Mouse (Mus musculus): ENCODE results near the gene Grik1.

Grik1 gene

DNA sequence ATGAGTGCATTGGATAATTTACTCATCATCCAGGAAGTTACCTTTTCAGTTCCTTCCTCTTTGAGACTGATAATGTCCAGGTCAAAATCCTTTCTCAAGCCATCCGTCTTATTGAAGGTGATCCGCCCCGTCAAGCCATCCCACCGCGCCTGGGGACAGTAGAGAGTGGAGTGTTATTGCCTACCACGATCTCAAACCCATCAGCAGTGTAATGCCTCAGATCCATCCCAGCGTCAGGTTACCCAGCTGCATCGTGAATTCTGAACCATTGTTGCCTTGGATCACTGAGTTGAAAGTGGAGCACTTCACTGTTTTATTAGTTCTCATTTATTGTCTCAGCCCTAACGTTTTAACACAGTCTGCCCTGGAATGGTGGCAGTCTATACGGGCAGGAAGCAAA, 332.6 kb downstream of the Grik1 start:
- no peak for DNase-seq (ENCODE audit: low spot score)

DNA sequence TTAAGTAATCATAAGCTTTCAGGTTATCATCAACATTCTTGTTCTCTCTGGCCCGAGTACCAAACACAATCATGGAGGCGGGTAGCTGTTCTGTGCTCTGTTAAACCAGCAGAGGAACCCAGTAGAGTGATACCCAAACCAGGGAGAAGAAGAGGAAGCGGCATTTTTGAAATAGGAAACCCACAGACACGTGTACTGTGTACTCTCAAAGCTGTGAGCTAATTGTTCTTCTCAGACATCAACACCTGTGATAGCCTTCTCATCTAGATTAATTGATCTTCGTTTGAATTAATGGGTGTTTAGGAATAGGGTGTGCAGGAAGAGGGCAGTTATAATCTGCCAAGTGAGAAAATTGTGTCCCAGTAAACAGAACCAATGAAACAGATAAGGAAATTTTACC, 333.9 kb downstream of the Grik1 start:
- no peak for DNase-seq (ENCODE audit: low spot score)

DNA sequence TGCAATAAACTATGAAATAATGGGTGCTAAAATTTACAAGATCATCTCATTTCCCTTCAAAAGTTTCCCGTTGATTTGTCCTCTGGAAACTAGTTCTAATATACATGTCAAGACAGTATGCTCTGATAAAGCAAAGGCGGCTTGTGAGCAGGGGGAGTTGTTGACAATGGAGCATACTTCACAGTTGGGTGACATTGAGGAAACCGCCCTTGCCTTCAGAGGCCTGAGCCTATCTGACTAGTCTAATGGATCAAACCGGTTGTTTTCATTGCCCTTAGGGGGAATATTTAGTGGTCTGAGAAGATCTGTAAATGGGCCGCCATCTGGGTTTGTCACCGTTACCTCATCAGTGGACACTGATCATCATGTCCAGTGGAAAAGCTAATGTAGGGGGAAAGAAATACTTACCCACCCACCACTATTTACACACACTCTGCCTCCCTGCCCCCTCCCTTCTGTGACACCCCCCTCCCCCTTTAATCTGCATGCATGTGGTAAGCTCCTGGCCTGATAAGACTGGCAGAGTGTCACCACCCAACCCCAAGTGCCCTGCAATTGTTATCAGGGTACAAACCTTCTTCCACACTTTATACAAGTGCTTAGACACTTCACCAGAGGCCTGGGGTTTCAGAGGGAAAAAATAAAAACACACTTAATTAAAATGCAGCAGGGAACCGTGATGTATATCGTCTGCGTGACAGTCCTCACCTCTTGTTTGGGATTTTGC, 335.2 kb downstream of the Grik1 start:
- no peak for DNase-seq (ENCODE audit: low spot score)

DNA sequence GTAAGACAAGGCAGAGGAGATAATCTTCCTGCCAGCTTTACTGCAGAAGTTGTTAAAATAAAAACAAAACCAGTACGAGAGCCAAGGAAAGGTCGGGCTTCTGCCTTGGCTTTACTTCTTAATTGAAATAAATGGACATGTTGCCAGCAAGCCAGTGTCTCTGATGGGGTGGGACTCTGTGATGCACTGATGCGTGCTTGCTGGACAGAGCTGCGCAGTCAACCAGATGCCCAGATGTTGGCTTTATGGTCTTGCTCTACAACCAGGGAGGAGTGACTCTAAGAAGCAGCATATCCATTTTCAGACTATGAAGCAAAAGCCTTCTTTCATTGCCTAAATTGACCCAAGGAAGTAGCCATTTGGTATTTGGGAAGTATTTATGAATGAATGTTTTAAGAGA, 336.9 kb downstream of the Grik1 start:
- no peak for DNase-seq (ENCODE audit: low spot score)

DNA sequence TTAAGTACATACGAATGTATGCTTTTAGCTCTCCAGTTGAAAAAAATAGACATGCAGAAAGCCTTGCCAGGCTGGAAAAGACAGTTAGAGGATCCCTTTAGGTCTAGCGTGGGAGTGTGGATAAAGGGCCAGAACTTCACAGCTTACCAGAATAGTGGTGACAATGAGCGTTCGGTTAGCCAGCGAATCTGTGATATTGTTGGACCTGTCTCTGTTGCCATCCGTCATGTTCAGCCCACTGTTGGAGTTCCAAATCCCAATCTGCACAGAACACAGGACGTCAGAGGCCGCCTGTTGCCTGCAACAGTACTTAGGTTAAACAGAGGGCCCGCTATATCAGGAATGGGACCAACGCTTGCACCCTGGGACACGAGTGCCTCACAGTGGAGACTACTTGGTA, 340.2 kb downstream of the Grik1 start:
- no peak for DNase-seq (ENCODE audit: low spot score)

DNA sequence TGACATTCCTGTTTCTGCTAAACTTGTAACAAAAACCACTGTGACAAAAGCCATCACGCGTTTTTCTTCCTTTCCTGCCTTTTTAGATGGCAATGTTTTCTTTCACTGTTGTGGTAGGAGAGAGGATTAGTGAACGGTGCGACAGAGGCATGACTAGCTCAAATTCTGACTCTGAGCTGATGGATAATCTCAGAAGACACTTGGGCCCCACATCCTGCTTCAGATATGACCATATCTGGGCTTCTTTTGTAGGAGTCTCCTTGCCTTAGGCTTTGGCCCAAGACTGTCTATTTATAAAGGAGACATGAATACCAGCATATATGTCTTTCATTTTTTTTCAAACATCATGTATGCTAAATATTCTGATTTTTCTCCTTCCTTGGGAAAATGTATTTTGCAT, 341.9 kb downstream of the Grik1 start:
- no peak for DNase-seq (ENCODE audit: low spot score)

DNA sequence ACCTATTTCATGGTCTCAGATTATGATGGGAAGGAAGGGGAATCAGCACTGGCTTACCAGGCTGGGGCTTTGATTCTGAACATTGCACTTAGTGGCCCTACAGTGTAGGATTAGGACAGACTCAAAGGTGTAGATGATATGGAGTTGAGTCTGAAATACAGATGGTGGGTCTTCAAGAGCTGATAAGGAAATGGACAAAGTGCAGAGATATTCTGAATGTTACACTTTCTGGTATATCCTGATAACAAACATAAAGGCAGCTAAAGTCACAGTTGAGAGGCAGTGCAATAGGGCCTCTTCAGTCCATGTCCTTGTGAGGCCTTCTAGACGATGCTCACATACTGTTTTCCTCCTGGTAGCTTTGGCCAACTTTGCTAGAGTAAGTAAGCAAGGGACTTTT, 345.7 kb downstream of the Grik1 start:
- DNase-seq (ENCODE audit: low spot score), result no peak

DNA sequence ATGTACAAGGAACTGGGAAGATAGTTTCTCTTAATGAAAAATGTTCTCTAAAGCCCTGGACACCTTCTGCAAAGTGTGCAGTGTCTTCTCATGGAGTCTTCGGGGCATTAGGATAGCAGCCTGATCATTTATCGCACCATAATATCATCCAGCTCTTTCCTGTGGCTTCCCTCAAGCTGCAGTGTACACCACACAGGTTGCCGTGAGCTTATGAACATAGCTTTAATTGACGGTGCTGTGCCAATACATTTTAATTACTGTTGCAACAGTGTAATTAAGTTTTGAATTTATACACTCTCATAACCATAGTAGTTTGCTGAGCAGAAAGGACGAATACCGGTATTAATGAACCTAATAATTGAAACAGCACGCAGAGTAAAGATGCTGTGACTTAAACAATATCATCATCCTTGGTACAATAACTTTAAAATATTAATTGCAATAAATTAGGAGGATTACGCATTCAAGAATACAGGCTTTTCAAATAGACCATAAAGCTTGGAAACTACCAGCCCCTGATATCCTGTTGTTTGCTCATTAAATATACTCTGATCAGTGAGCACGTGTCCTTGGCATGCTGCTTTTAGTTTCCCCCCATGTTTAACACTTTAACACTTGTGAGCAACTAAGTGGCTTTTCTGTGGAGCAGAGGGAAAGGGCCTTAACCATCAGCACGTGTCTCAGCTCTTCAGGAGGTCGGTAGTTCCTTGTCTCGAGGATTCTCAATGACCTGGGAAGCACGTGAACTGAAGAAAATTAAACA, 347.8 kb downstream of the Grik1 start:
- no peak for DNase-seq (ENCODE audit: low spot score)

DNA sequence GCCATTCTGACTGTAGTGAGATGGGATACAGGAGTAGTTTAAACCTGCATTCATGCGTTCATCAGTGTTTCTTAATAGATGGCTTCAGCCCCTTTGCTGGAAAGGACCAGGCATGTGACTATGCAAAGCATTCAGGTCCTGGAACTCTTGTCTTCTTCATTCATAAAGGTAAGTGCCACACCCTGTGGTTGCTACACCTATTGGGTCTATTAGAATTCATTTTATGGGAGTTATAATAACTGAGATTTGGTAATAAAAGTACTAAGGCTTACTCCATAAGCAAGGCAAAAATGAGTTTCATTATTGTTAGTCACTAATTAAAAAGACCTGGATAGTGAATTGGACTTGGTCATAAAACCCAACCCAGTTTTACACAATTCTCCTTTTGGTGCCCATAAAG, 355.4 kb downstream of the Grik1 start:
- DNase-seq (ENCODE audit: low spot score), result no peak

DNA sequence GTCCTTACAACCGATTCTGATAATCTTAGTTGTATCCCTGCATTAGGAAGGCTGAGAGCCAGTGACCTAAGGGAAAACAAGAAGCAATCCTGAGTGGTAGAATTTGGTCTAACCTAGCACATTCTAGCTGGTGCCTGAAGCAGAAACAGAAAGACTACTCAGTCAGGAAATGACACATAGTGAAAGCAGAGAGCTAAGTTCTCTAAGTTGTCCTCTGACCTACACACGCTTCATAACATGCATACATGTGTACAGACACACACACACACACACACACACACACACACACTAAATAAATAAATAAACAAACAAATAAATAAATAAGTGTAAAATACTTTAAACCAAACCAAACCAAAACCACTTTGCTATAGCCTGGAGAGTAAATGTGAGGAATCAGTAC, 358.7 kb downstream of the Grik1 start:
- no peak for DNase-seq (ENCODE audit: low spot score)

DNA sequence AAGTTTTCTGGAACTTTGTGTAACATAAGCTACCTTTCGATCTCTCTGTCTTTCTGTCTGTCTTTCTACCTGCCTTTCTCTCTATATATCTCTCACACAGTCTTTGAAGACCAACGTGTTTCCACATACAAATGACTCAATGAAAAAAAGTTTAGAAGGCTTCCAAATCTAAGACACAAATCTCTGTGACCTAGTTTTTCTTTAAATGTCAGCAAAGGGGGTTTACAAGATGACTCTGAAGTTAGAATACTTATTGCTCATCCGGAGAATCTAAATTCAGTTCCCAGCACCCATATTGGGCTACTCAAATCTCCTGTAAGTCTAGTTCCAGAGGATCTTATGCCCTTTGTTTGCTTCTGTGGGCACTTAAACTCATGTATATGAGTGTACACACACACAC, 359.5 kb downstream of the Grik1 start:
- no peak for DNase-seq (ENCODE audit: low spot score)

DNA sequence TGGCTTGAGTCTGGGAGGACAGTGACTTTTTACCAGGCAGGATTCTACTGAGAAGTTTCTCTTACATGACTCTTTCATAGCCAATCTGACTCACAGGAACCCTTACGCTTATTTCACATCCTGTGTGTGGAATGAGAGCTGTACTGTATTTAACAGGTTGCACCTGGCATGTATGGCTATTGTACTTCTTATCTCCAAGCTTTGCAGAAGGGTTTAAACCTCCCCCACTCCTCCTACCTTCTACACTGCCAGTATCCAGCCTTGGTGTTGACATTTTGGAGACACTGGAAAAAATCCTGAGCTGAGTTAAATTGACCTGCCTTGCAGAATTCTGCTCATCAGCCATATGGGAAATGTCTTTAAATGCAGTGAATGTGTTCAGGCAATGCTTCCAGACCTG, 361.4 kb downstream of the Grik1 start:
- DNase-seq (ENCODE audit: low spot score), result no peak

DNA sequence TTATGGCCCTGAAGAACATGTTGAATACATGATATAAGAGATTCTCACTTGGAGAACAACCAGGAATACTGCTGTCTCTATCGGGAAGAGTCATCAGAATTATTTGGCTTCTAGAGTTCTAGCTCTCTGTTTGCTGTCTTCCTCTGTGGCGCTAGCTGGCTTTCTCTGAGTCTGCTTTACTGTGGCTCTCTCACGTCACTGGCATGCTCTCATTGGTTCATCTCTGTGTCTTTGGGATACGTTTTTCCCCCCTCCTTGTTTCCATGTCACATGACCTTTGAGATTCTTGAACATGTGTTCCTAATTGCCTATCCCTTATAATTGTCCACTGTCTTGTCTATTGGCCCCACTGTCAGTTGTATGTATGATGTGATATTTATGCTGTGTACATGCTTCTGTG, 372.2 kb downstream of the Grik1 start:
- no peak for DNase-seq (ENCODE audit: low spot score)

DNA sequence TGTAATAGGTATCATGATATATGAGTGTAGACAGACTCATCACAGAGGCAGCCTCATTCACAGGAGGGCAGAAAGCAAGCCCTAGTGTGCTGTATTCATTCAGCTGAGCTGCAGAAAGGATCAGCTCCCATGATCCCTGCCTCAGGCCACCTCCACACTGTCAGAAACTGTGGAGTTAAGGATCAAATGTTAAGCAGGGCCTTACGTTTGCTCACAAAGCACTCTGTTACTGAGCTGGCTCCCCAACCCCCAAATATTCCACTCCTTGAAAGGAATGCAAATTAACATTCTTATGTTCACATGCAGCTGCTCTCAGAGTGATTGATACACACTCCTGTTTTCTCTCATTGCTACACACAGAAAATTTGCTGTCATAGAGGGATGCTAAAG, 372.9 kb downstream of the Grik1 start:
- no peak for DNase-seq (ENCODE audit: low spot score)

DNA sequence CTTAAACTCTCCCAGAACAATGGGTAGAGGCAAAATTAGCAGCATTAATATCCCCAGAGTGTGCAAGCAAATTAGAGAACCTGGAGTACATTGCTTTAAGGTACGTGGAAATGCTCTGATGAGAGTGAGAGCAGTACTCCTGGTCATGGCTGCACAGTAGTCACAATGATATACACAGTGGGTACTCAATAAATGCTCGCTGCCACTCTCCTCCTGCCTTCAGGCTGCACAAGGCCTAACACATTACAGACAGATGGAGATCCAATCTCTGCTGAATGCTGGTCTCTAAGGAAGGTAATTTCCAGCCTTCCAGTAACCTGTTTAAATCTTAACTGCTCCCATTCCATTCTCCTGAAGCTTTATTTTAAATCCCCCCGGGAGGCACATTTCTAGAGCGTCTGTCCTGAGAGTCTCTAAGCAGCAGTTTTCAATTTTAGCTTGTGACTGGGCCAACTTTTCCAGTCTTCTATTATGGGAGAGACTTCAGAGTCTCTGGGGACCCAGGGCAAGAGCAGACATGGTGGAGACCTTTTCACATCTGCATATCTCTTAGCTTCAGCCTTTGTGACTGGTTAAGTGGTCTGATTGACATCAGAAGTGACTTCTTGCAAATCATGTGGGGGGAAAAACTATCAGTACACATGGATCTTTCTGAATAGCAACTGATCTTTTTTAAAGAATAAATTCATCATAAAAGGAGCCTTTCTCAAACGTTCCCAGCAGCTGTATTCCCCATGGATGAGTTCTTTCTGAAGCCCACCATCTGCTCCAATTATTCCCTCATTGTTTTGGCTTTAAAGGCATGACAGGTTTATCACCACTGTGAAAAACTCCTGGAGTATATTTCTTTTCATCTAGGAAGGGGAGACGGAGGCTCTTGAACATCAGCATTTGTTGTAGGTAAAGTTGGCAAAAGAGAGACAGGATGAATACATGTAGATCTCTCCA, 373.6 kb downstream of the Grik1 start:
- no peak for DNase-seq (ENCODE audit: low spot score)

DNA sequence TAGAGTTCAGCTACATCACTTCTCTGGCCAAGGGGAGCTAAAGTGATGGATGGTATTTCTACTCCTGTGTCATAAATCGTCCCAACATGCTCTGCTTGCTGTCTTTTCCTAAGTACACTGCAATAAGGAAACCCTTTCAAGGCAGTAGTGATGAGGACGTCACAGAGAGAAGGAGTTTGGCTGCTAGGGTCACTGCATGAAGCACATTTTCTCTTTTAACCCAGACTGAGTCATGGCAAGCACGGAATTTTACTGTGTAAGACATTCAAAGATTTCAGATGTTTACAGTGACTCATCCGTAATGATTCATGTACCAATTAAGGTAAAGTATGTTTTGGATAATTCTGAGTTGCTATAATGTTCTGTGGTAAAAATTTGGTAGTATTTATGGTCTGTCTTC, 374.9 kb downstream of the Grik1 start:
- no peak for DNase-seq (ENCODE audit: low spot score)

DNA sequence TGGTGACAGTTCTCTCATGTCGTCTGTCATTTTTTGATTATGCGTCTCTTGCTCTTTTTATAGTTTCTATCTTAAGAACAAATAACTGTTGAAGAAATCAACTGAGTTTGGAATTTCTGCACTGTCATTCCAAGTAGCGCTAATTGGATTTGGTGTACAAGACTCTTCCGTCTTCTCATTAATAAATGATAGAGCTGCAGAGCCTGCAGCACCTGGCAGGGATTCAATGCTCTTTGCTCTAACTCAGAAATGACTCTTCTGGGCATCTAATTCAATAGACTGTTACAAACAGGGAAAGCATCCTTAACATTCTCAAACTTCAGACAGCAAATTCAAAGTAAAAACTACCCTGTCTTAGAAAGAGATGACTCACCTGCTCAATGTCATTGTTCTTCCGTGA, 376.3 kb downstream of the Grik1 start:
- DNase-seq (ENCODE audit: low spot score), result no peak

DNA sequence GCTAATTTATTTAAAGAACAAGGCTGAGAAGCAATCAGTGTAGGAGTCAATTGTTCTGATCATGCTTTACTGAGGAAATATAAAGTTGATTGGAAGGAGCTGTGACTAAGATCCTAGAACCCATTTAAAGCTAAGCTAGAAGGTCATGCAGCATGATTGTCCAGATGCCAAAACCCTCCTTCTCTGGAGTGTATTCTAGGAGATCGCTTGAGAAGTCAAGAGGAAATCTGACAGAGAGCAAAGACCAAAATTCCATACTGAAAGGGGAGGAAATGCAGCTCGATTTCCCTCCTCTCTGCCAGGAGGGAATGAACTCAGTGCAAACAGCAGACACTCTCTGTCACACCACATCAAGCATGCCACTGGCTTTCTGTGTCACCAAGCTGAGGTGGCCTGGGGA, 378.9 kb downstream of the Grik1 start:
- no peak for DNase-seq (ENCODE audit: low spot score)

DNA sequence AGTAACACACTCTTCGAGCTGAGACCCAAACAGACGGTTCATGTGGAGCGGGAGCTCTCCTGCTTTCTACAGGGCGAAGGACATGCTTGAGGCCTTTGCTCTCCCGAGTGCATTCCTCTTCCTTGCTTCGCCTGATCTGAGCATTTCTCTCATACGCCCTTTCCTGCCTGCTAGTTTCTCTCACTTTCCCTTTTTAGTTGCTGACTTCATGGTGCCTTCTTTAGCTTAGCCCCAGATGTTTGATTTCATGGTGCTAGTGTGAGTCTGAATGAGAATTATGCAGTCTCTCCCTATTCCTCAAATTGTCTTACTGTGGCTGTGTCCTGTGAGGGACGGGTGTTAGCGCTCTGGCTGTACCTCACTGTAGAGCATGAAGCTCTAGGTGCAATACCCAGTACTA, 388.0 kb downstream of the Grik1 start:
- DNase-seq (ENCODE audit: low spot score), result no peak

DNA sequence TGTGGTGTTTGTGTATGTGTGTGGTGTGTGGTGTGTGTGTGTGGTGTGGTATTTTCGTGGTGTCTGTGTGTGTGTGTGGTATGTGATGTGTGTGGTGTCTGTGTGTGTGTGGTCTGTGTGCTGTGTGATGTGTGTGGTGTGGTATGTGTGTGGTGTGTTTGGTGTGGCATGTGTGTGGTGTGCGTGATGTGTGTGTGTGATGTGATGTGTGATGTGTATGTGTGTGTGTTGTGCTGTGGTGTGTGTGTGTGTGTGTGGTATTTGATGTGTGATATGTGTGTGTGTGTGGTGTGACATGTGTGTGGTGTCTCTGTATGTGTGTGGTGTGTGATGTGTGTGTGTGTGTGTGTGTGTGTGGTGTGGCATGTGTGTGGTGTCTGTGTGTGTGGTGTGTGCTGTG, 388.9 kb downstream of the Grik1 start:
- no peak for DNase-seq (ENCODE audit: low spot score)

DNA sequence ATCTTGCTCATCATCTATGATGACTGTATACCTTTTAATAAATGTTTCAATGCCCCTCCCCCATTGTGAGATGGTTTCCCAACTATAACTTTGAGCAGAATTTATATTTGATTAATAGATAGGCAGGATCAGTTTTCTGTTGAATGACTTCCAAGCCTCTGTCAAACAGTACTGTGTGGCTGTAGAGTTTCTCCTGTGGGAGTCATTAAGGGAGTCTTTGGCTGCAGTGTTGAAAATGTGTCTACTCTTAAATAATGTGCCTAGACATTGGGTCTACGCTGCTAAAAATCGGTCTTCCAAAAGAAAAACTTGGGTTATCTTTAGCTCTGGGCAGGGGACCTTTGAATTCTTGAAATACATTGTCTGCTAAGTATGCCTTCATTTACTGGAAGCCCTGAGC, 414.1 kb downstream of the Grik1 start:
- DNase-seq (ENCODE audit: low spot score), result no peak

DNA sequence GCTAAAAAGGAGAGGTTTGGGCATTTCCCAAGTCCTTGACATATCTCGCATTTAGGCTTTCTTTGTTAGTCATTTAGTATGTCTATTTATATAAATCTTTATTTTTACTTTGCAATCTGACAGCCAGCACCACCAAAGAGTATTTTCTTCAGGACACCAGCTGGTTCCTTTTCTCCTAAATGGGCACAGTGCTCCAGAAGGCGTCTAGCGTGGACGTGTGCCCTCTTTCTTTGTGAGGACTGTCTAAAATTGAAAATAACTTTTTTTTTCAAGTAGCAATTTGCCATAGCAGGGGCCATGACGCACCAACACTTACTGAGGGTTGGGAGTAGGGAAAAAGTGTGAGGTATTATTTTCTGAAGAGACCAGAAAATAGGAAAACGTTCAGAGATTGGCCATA, 425.5 kb downstream of the Grik1 start:
- DNase-seq (ENCODE audit: low spot score), result no peak

DNA sequence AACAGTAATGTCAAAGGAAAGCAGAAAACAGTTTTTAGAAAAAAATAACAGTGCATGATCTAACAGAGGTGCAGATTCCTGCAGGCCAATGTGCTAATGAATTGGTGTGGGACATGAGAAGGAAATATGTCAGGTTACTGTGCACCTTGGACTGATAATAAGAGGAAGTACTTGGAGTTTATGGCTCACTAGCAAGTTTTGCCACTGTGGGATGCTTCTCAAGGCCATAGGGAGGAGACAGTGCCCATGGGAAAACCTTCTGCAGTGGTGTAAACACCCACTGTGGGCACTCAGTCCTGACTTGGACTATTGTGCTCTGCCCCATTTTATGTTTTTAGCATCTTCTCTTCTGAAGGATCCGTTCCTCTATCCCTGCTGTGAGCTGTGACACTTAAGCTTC, 428.3 kb downstream of the Grik1 start:
- no peak for DNase-seq (ENCODE audit: low spot score)

All from ovary, postnatal 36 days (tissue).